Mouse (Mus musculus) CH12.LX (cell line): Measurements from ENCODE around the gene Usp40. TPM values are rescaled to one million over a fixed set of nuclear protein-coding genes. Genes with fewer than 3 reads are reported as not detected.

Experiments
- DNase-seq: peaks from one replicate; pipeline ENCODE4 v3.0.0-alpha.2; 2013; ENCODE audit errors: extremely low read depth
- H3K27ac ChIP-seq: 2 replicates; pipeline ENCODE4 v1.5.1; 2012; ENCODE audit warnings: low read depth, mild to moderate bottlenecking, control low read depth, moderate library complexity; ENCODE audit not compliant: insufficient read depth
- H3K27me3 ChIP-seq: replicated peaks from 2 replicates; pipeline ENCODE3; 2012; ENCODE audit warnings: inconsistent platforms
- H3K36me3 ChIP-seq, 2 experiments: replicated peaks in 1 of 2; 2 replicates each; pipeline versions ENCODE3 to v1.6.1; 2012; ENCODE audit warnings: inconsistent platforms in 1 of 2, low read length in 1 of 2, mild to moderate bottlenecking in 1 of 2, mixed read lengths in 1 of 2, moderate library complexity in 1 of 2; ENCODE audit not compliant: control insufficient read depth in 1 of 2, insufficient read depth in 1 of 2
- H3K4me1 ChIP-seq, 2 experiments: 2 replicates each; pipeline ENCODE4 v1.6.1; 2012; ENCODE audit warnings: inconsistent platforms in 1 of 2, moderate library complexity in 1 of 2; ENCODE audit not compliant: insufficient read depth in 2 of 2, control insufficient read depth in 1 of 2
- H3K4me2 ChIP-seq: 2 replicates; pipeline ENCODE4 v1.6.1; 2012; ENCODE audit warnings: low read depth, mild to moderate bottlenecking, control low read depth; ENCODE audit not compliant: poor library complexity, insufficient read depth, severe bottlenecking
- H3K4me3 ChIP-seq, 3 experiments: fragments of 150-350 bp in 1 of 3; sonication (generic) in 1 of 3; replicated peaks in 1 of 3; 2 replicates each; pipeline versions ENCODE3 to v1.5.1; 2011 to 2012; ENCODE audit warnings: low read depth in 2 of 3, low read length in 2 of 3, mild to moderate bottlenecking in 2 of 3, moderate library complexity in 2 of 3, control low read depth in 1 of 3, improper control_type of control experiment in 1 of 3, inconsistent platforms in 1 of 3, mixed read lengths in 1 of 3; ENCODE audit not compliant: poor library complexity in 1 of 3
- H3K79me2 ChIP-seq: replicated peaks from 2 replicates; pipeline ENCODE4 v1.6.1; 2012; ENCODE audit warnings: mild to moderate bottlenecking, moderate library complexity; ENCODE audit not compliant: control insufficient read depth, poor library complexity, insufficient read depth, severe bottlenecking; ENCODE audit errors: extremely low read depth
- H3K9ac ChIP-seq: 2 replicates; pipeline ENCODE4 v1.6.1; 2012; ENCODE audit warnings: low read depth, mild to moderate bottlenecking, control low read depth, moderate library complexity; ENCODE audit not compliant: insufficient read depth
- H3K9me3 ChIP-seq: replicated peaks from 2 replicates; pipeline ENCODE3; 2012; ENCODE audit warnings: low read length, inconsistent platforms, mixed read lengths
- IRF4 ChIP-seq: IDR thresholded peaks from 2 replicates; pipeline ENCODE4 v1.6.1; 2014; ENCODE audit warnings: low read depth, mild to moderate bottlenecking, inconsistent platforms, low read length, improper control_type of control experiment
- JUN ChIP-seq: IDR thresholded peaks from 2 replicates; pipeline ENCODE4 v1.6.1; 2011; ENCODE audit warnings: low read depth, mild to moderate bottlenecking, low read length, improper control_type of control experiment, moderate library complexity; ENCODE audit not compliant: insufficient read depth
- JUND ChIP-seq: conservative IDR thresholded peaks from 2 replicates; pipeline ENCODE4 v1.6.1; 2011; ENCODE audit warnings: low read depth, low read length, improper control_type of control experiment
- MAX ChIP-seq: IDR thresholded peaks from 2 replicates; pipeline ENCODE4 v1.6.1; 2011; ENCODE audit warnings: low read length, improper control_type of control experiment
- MEF2A ChIP-seq: IDR thresholded peaks from 2 replicates; pipeline ENCODE4 v1.6.1; 2014; ENCODE audit warnings: low read depth, mild to moderate bottlenecking, inconsistent platforms, low read length, improper control_type of control experiment, borderline replicate concordance
- MYC ChIP-seq: IDR thresholded peaks from 2 replicates; pipeline ENCODE4 v1.6.1; 2011; ENCODE audit warnings: low read depth, mild to moderate bottlenecking, improper control_type of control experiment, low read length
- NRF1 ChIP-seq: IDR thresholded peaks from 2 replicates; pipeline ENCODE4 v1.6.1; 2014; ENCODE audit warnings: low read depth, mild to moderate bottlenecking, inconsistent platforms, low read length, improper control_type of control experiment, moderate library complexity
- POLR2A ChIP-seq: IDR thresholded peaks from 2 replicates; pipeline ENCODE4 v1.6.1; 2011; ENCODE audit warnings: low read depth, mild to moderate bottlenecking, improper control_type of control experiment, low read length
- TBP ChIP-seq: conservative IDR thresholded peaks from 2 replicates; pipeline ENCODE4 v1.6.1; 2011; ENCODE audit warnings: low read depth, low read length, improper control_type of control experiment
- TCF12 ChIP-seq: IDR thresholded peaks from 2 replicates; pipeline ENCODE4 v1.6.1; 2014; ENCODE audit warnings: low read depth, mild to moderate bottlenecking, inconsistent platforms, low read length, improper control_type of control experiment
- USF1 ChIP-seq: IDR thresholded peaks from 2 replicates; pipeline ENCODE4 v1.6.1; 2014; ENCODE audit warnings: low read depth, mild to moderate bottlenecking, inconsistent platforms, low read length, improper control_type of control experiment
- USF2 ChIP-seq: conservative IDR thresholded peaks from 2 replicates; pipeline ENCODE4 v1.6.1; 2011; ENCODE audit warnings: low read depth, low read length, improper control_type of control experiment
- ZNF384 ChIP-seq: IDR thresholded peaks from 2 replicates; pipeline ENCODE4 v1.6.1; 2012; ENCODE audit warnings: low read depth, low read length, improper control_type of control experiment, inconsistent platforms
- dilution Hi-C: fragments of 300-500 bp; cut with MboI; formaldehyde crosslinking; loops from 2 replicates; pipeline ENCODE4 v1.14.3; 2020; ENCODE audit warnings: low sequenced_read_pairs; ENCODE audit not compliant: extremely low pct_unique_long_range_greater_than_20kb, extremely low pct_ligation_motif_present
- in situ Hi-C: fragments of 300-500 bp; cut with MboI; formaldehyde crosslinking; loops from 3 replicates; pipeline ENCODE4 v1.14.3; 2019; ENCODE audit warnings: low sequenced_read_pairs, low pct_ligation_motif_present, low pct_unique_long_range_greater_than_20kb, mixed read lengths
- polyA plus RNA-seq: library from polyadenylated mRNA; unstranded; fragments of >175 nt; gene quantifications from 2 replicates; pipeline ENCODE4 v1.2.1, GENCODE M21; 2012; ENCODE audit warnings: low read depth; ENCODE audit not compliant: insufficient read length
- total RNA-seq, 2 experiments: library from RNA; depleted of rRNA; stranded (reverse); fragments of 300-350 nt in 1 of 2; fragments of >200 nt in 1 of 2; gene quantifications; 2 replicates each; pipeline ENCODE4 v1.2.3; 2012 to 2014

Usp40 gene
- total and polyA plus RNA-seq, 3 experiments = 12.7 to 15.4 (median 14.8) TPM

GRCm38 (mm10) chr1:87913356-87913755, 95.0 kb downstream of the Usp40 start:
- H3K9ac ChIP-seq = no peak overlapping the region
- H3K27ac ChIP-seq = no peak overlapping the region
- H3K36me3 ChIP-seq = peaks cover 44 to 94% of the 10 kb centered on the region in 2 experiments
- dilution Hi-C loops = no loop called here
- H3K4me1 ChIP-seq = peaks cover 2 to 56% of the 10 kb centered on the region in 2 experiments; a peak in 3 of 4 replicates
- no peak for DNase-seq
- in situ Hi-C loops = no loop called here
- no peaks in the 10 kb centered on the region for H3K27me3 ChIP-seq
- no peak overlapping the region for H3K4me3 ChIP-seq
- H3K4me2 ChIP-seq = no peak overlapping the region
- no peak for TF ChIP-seq USF1
- TF ChIP-seq JUND = no peak
- no peak for TF ChIP-seq NRF1
- peaks cover 16% of the 10 kb centered on the region for H3K79me2 ChIP-seq
- no peaks in the 10 kb centered on the region for H3K9me3 ChIP-seq

- in situ Hi-C loops = no loop called here
- Histone ChIP-seq H3K27ac (no peak overlapping the region), H3K79me2 (peaks cover 28% of the 10 kb centered on the region), H3K9me3 (no peaks in the 10 kb centered on the region)
- TF ChIP-seq ZNF384 (no peak), MYC (no peak), IRF4 (no peak), JUN (no peak), TBP (no peak), MEF2A (no peak)
- TF ChIP-seq, all 38 proteins: peak for 0
- Histone ChIP-seq H3K9ac (no peak overlapping the region), H3K4me3 (no peak overlapping the region), H3K27me3 (no peaks in the 10 kb centered on the region), H3K4me1 (peaks cover 2 to 68% of the 10 kb centered on the region in 2 experiments; a peak in 3 of 4 replicates), H3K36me3 (peaks cover 29 to 89% of the 10 kb centered on the region in 2 experiments), H3K4me2 (no peak overlapping the region)
- no peak for DNase-seq
- dilution Hi-C loops = no loop called here
Measured at GRCm38 (mm10) chr1:87910428-87910827, 97.9 kb downstream of the Usp40 start.

GRCm38 (mm10) chr1:87909565-87909964, 98.8 kb downstream of the Usp40 start:
- no peak overlapping the region for H3K27ac ChIP-seq
- H3K36me3 ChIP-seq = peaks cover 23 to 81% of the 10 kb centered on the region in 2 experiments
- H3K4me1 ChIP-seq = peaks cover 2 to 66% of the 10 kb centered on the region in 2 experiments; a peak in 3 of 4 replicates
- TF ChIP-seq POLR2A (no peak), MAX (no peak), JUND (no peak), USF2 (no peak), MYC (no peak), TCF12 (no peak)
- H3K4me3 ChIP-seq = no peak overlapping the region
- dilution Hi-C loops = no loop called here
- H3K27me3 ChIP-seq = no peaks in the 10 kb centered on the region
- no peak for DNase-seq
- H3K79me2 ChIP-seq = peaks cover 26% of the 10 kb centered on the region
- no peak overlapping the region for H3K9ac ChIP-seq
- in situ Hi-C loops = no loop called here
- H3K9me3 ChIP-seq = no peaks in the 10 kb centered on the region
- H3K4me2 ChIP-seq = no peak overlapping the region
